Mouse (Mus musculus): ENCODE measurements around the gene Olfr112. TPM values are rescaled to one million over a fixed set of nuclear protein-coding genes. Genes with fewer than 3 reads are reported as not detected.
"Not testable (repeated sequence)": the region's sequence is repeated elsewhere in the genome, so short reads cannot be mapped to it uniquely, and the experiment has no call there.

Gene Olfr112
- total RNA-seq (2014; fragmentation: Nextera tagmentation) (not detected in 2 replicates), total RNA-seq (2017) (not detected in 2 replicates)

GRCm38 (mm10) chr17:37569351-37569750 is at the start of gene Olfr112:
Gene Olfr112, minus strand, starts transcription at chr17:37569451.
- no peak for ATAC-seq (replicated peaks; ENCODE audit: poor library complexity, severe bottlenecking)

DNA sequence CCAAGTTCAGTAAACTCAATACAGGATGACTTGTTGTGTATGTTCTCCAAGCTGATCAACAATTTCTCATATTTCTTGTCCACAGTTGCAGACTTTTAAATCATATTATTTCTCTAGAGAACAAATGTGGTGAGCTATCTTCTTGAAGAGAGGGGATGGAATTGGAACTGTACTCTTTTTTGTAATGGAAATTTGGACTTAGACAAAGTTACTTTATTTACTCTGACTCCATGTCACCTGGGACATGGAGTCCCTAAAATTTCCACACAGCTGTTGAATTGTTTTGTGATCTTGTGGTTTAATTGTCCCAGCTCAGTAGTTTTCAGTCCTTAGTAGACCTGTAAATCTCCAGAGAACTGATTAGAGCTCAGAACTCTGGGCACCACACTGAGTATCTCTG is 23.4 kb upstream of the Olfr112 start, which contains the start of gene Olfr114:
Gene Olfr114 (minus strand): TSS at position 101 of the 400 bp plus-strand sequence.
- ATAC-seq (replicated peaks; ENCODE audit: poor library complexity, severe bottlenecking) = no peak

DNA sequence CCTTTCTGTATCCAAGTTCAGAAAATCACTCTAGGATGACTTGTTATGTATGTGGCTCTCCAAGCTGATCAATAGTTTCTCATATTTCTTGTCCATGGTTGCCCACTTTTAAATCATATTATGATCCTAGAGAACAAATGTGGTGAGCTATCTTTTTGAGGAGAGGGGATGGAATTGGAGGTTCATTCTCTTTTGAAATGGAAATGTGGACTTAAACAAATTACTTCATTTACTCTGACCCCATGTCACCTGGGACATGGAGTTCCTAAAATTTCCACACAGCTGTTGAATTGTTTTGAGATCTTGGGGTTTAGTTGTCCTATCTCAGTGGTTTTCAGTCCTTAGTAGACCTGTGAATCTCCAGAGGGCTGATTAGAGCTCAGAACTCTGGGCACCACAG is 8.3 kb upstream of the Olfr112 start, which contains the start of gene Olfr113:
Gene Olfr113 (minus strand): TSS at position 101 of the 400 bp plus-strand sequence.
- ATAC-seq (replicated peaks; ENCODE audit: poor library complexity, severe bottlenecking) = no peak

DNA sequence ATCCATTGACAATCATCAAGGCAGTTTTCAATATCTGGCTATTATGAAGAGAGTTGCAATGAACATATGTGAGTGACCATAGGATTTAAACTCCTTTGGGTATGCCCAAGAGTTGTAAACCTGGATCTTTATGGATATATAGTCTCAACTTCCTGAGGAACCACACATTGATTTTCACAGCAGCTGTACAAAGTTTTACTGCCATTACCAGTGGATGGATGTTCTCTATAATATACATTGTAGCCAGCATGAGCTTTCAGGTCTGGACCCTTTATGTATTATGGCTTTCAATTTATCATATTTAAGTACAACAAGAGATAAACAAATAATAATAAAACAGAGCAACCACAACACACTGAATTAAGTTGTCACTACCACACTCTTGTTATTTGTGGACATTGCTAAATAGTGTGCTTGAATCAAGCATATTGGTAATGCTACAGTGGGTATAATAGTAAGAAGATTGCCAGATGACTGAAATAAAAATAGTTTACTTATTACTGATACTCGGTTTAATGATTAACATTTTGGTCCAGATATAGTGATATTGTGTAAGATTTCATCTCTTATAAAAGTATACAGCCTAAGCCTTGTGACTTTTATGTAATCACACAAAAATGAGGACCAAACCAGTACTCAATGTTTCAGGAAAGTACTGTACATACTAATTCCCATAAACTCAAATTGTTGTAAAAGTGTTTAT is 10.2 kb downstream of the Olfr112 start:
- no peak for ATAC-seq (replicated peaks; ENCODE audit: poor library complexity, severe bottlenecking)

DNA sequence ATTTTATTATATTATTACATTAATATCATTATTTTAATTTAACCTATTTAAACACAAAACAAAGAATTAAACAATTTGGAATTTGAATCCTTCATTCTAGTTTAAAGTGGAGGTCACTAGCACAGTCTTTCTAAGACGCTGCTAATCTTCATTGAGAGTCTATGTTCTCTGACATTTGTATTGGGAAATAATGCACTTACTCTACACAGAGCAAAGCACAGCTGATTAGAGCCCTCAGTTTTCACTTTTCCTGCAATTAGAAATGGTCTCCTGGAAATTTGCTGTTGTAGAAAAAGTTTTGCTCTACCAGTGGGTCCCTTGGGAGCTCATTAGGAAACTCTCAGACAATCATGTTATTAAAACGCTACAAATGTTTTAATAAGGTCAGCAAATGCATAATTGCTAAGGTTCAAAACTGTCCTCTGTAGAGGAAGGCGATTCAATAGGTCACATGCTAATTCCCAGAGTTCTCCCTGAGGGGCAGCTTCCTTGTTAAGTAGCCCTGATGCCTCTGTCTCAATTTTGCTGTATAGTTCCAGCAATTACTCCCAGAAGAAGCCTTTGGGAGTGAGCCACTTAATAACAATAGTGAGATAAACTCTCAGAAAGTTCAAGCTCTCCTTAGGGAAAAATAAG is 25.3 kb downstream of the Olfr112 start:
- no peak for ATAC-seq (replicated peaks; ENCODE audit: poor library complexity, severe bottlenecking)

GRCm38 (mm10) chr17:37541454-37542119 is 27.7 kb downstream of the Olfr112 start:
- ATAC-seq (replicated peaks; ENCODE audit: poor library complexity, severe bottlenecking) = no peak

DNA sequence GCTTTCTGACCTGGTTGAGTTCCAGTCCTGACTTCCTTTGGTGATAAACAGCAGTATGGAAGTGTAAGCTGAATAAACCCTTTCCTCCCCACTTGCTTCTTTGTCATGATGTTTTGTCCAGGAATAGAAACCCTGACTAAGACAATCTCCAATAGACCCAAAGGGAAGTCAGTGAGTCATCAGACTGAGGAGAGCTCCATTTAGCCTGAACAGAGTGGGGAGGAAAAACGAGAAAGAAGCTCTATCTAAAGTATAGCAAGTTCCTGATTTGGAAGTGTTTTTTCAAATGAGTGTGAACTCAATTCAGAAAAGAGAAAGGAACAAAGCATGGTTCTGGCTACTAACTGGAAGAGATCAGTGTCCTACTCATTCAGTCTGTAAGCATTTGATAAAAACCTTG is 30.8 kb downstream of the Olfr112 start:
- not testable (repeated sequence) for ATAC-seq (replicated peaks; ENCODE audit: poor library complexity, severe bottlenecking)

GRCm38 (mm10) chr17:37535173-37535572 is 34.1 kb downstream of the Olfr112 start:
- no peak for ATAC-seq (replicated peaks; ENCODE audit: poor library complexity, severe bottlenecking)

DNA sequence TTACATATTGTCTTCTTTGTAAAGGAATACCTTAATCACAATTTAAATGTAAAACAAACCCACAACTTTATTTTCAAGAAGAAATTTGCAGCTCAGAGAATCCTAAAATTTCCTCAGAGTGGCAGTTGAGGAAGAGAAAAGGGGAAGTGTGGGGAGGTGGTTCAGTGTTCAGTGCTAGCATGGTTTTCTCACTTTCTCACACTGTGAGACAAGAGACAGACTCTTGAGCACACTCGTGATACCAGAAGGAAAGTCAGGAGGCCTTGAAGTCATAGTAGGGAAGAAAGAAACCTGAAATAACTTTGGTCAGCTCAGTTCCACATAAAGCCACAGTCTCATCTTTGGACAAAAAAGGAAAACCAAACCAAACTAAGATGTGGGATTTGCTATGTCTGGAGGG is 43.8 kb downstream of the Olfr112 start:
- peak; percentile 93 for ATAC-seq (replicated peaks; ENCODE audit: poor library complexity, severe bottlenecking)

DNA sequence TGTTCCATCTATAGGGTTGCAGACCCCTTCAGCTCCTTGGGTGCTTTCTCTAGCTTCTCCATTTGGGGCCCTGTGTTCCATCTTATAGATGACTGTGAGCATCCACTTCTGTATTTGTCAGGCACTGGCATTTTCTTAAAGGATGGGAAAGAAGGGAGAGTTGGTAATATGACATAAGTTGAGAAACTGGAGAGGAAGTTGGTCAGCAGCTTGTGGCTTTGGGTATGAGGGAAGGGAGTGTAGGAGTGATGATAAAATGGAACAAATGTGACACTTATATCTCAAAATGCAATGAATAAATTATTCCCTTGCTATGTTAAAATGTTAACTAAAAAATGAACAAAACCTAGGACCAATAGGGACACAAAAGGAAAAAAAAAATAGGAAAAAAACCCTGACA is 44.6 kb downstream of the Olfr112 start:
- peak; percentile 96 for ATAC-seq (replicated peaks; ENCODE audit: poor library complexity, severe bottlenecking)

Other genes starting within 250 kb of the Olfr112 start
- not detected in 2 replicates for gene Olfr103, start 229.8 kb downstream of the Olfr112 start, total RNA-seq (2014; fragmentation: Nextera tagmentation)
- not detected in 2 replicates for gene Olfr103, start 229.8 kb downstream of the Olfr112 start, total RNA-seq (2017)
- gene Olfr104-ps, start 209.9 kb downstream of the Olfr112 start, total RNA-seq (2014; fragmentation: Nextera tagmentation) = not detected in 2 replicates
- not detected in 2 replicates for gene Olfr104-ps, start 209.9 kb downstream of the Olfr112 start, total RNA-seq (2017)
- gene Olfr105-ps, start 190.4 kb downstream of the Olfr112 start, total RNA-seq (2014; fragmentation: Nextera tagmentation) = not detected in 2 replicates
- gene Olfr105-ps, start 190.4 kb downstream of the Olfr112 start, total RNA-seq (2017) = not detected in 2 replicates
- not detected in 2 replicates for gene Olfr106-ps, start 179.1 kb downstream of the Olfr112 start, total RNA-seq (2014; fragmentation: Nextera tagmentation)
- not detected in 2 replicates for gene Olfr106-ps, start 179.1 kb downstream of the Olfr112 start, total RNA-seq (2017)
- gene Olfr107, start 170.2 kb downstream of the Olfr112 start, total RNA-seq (2014; fragmentation: Nextera tagmentation) = not detected in 2 replicates
- not detected in 2 replicates for gene Olfr107, start 170.2 kb downstream of the Olfr112 start, total RNA-seq (2017)
- not detected in 2 replicates for gene Olfr108, start 124.0 kb downstream of the Olfr112 start, total RNA-seq (2014; fragmentation: Nextera tagmentation)
- not detected in 2 replicates for gene Olfr108, start 124.0 kb downstream of the Olfr112 start, total RNA-seq (2017)
- not detected in 2 replicates for gene Olfr109, start 110.5 kb downstream of the Olfr112 start, total RNA-seq (2014; fragmentation: Nextera tagmentation)
- gene Olfr109, start 110.5 kb downstream of the Olfr112 start, total RNA-seq (2017) = not detected in 2 replicates
- not detected in 2 replicates for gene H2-M2, start 85.9 kb downstream of the Olfr112 start, total RNA-seq (2014; fragmentation: Nextera tagmentation)
- not detected in 2 replicates for gene H2-M2, start 85.9 kb downstream of the Olfr112 start, total RNA-seq (2017)
- gene Olfr110, start 77.0 kb downstream of the Olfr112 start, total RNA-seq (2014; fragmentation: Nextera tagmentation) = not detected in 2 replicates
- not detected in 2 replicates for gene Olfr110, start 77.0 kb downstream of the Olfr112 start, total RNA-seq (2017)
- not detected in 2 replicates for gene Olfr111, start 61.4 kb downstream of the Olfr112 start, total RNA-seq (2014; fragmentation: Nextera tagmentation)
- gene Olfr111, start 61.4 kb downstream of the Olfr112 start, total RNA-seq (2017) = not detected in 2 replicates
- gene Olfr113, start 8.2 kb upstream of the Olfr112 start, total RNA-seq (2014; fragmentation: Nextera tagmentation) = not detected in 2 replicates
- not detected in 2 replicates for gene Olfr113, start 8.2 kb upstream of the Olfr112 start, total RNA-seq (2017)
- gene Olfr114, start 23.3 kb upstream of the Olfr112 start, total RNA-seq (2014; fragmentation: Nextera tagmentation) = not detected in 2 replicates
- not detected in 2 replicates for gene Olfr114, start 23.3 kb upstream of the Olfr112 start, total RNA-seq (2017)
- gene Olfr115, start 57.7 kb upstream of the Olfr112 start, total RNA-seq (2014; fragmentation: Nextera tagmentation) = not detected in 2 replicates
- not detected in 2 replicates for gene Olfr115, start 57.7 kb upstream of the Olfr112 start, total RNA-seq (2017)
- not detected in 2 replicates for gene Olfr116, start 57.7 kb upstream of the Olfr112 start, total RNA-seq (2014; fragmentation: Nextera tagmentation)
- not detected in 2 replicates for gene Olfr116, start 57.7 kb upstream of the Olfr112 start, total RNA-seq (2017)
- gene Olfr117, start 94.3 kb upstream of the Olfr112 start, total RNA-seq (2014; fragmentation: Nextera tagmentation) = not detected in 2 replicates
- not detected in 2 replicates for gene Olfr117, start 94.3 kb upstream of the Olfr112 start, total RNA-seq (2017)
- gene Olfr118, start 97.5 kb upstream of the Olfr112 start, total RNA-seq (2014; fragmentation: Nextera tagmentation) = not detected in 2 replicates
- not detected in 2 replicates for gene Olfr118, start 97.5 kb upstream of the Olfr112 start, total RNA-seq (2017)
- not detected in 2 replicates for gene Olfr119, start 127.1 kb upstream of the Olfr112 start, total RNA-seq (2014; fragmentation: Nextera tagmentation)
- not detected in 2 replicates for gene Olfr119, start 127.1 kb upstream of the Olfr112 start, total RNA-seq (2017)
- not detected in 2 replicates for gene Olfr120, start 152.4 kb upstream of the Olfr112 start, total RNA-seq (2014; fragmentation: Nextera tagmentation)
- gene Olfr120, start 152.4 kb upstream of the Olfr112 start, total RNA-seq (2017) = not detected in 2 replicates
- gene Olfr121, start 179.4 kb upstream of the Olfr112 start, total RNA-seq (2014; fragmentation: Nextera tagmentation) = not detected in 2 replicates
- gene Olfr121, start 179.4 kb upstream of the Olfr112 start, total RNA-seq (2017) = not detected in 2 replicates
- not detected in 2 replicates for gene Olfr122, start 199.2 kb upstream of the Olfr112 start, total RNA-seq (2014; fragmentation: Nextera tagmentation)
- not detected in 2 replicates for gene Olfr122, start 199.2 kb upstream of the Olfr112 start, total RNA-seq (2017)
- not detected in 2 replicates for gene Olfr123, start 224.1 kb upstream of the Olfr112 start, total RNA-seq (2014; fragmentation: Nextera tagmentation)
- not detected in 2 replicates for gene Olfr123, start 224.1 kb upstream of the Olfr112 start, total RNA-seq (2017)
- gene Olfr124, start 230.4 kb upstream of the Olfr112 start, total RNA-seq (2014; fragmentation: Nextera tagmentation) = not detected in 2 replicates
- not detected in 2 replicates for gene Olfr124, start 230.4 kb upstream of the Olfr112 start, total RNA-seq (2017)

Measured in granulocyte monocyte progenitor cell, adult 5-6 weeks (primary cell).